Mouse (Mus musculus): Measurements from ENCODE around the gene Gal3st2c. TPM values are rescaled to one million over a fixed set of nuclear protein-coding genes. Genes with fewer than 3 reads are reported as not detected.
"Not testable (repeated sequence)": the region's sequence is repeated elsewhere in the genome, so short reads cannot be mapped to it uniquely, and the experiment has no call there.

Gene Gal3st2c
- polyA plus RNA-seq, 1 experiment from 2014 or later: not detected

- 80% methylated on average over 3 of the region's 3 CpGs for WGBS
- Histone ChIP-seq H3K4me2 (ENCODE audit: low read length) (no peak overlapping the region), H3K9ac (ENCODE audit: low read depth, low read length) (no peak overlapping the region), H3K9me3 (ENCODE audit: control insufficient read depth, low read length) (no peaks in the 10 kb centered on the region), H3K36me3 (ENCODE audit: control insufficient read depth, insufficient read depth, low read length) (no peaks in the 10 kb centered on the region), H3K27me3 (replicated peaks; ENCODE audit: control insufficient read depth, insufficient read depth, low read length) (no peaks in the 10 kb centered on the region), H3K27ac (ENCODE audit: low read depth, low read length) (no peak overlapping the region), H3K4me1 (ENCODE audit: control insufficient read depth, insufficient read depth, low read depth, low read length) (no peaks in the 10 kb centered on the region), H3K4me3 (ENCODE audit: low read length) (no peak overlapping the region)
- ATAC-seq: no peak
Observed at GRCm38 (mm10) chr1:94055966-94056365, 65.7 kb downstream of the Gal3st2c start.

- H3K9ac ChIP-seq (ENCODE audit: low read depth, low read length): no peak overlapping the region
- no peak for ATAC-seq
- H3K4me1 ChIP-seq (ENCODE audit: control insufficient read depth, insufficient read depth, low read depth, low read length): no peaks in the 10 kb centered on the region
- no peaks in the 10 kb centered on the region for H3K9me3 ChIP-seq (ENCODE audit: control insufficient read depth, low read length)
- no peaks in the 10 kb centered on the region for H3K27me3 ChIP-seq (replicated peaks; ENCODE audit: control insufficient read depth, insufficient read depth, low read length)
- no peaks in the 10 kb centered on the region for H3K36me3 ChIP-seq (ENCODE audit: control insufficient read depth, insufficient read depth, low read length)
- no peak overlapping the region for H3K4me2 ChIP-seq (ENCODE audit: low read length)
- no peak overlapping the region for H3K4me3 ChIP-seq (ENCODE audit: low read length)
- WGBS: 90% methylated on average over 2 of the region's 2 CpGs
- no peak overlapping the region for H3K27ac ChIP-seq (ENCODE audit: low read depth, low read length)
Observed at GRCm38 (mm10) chr1:94057401-94057800, 67.1 kb downstream of the Gal3st2c start.

GRCm38 (mm10) chr1:94058281-94058680 lies 68.0 kb downstream of the Gal3st2c start:
- H3K4me1 ChIP-seq (ENCODE audit: control insufficient read depth, insufficient read depth, low read depth, low read length); ATAC-seq: not testable (repeated sequence)
- WGBS: 60% methylated on average over 1 of the region's 1 CpGs

More at GRCm38 (mm10) chr1:94058281-94058680, 68.0 kb downstream of the Gal3st2c start:
- H3K9me3 ChIP-seq (ENCODE audit: control insufficient read depth, low read length); H3K27me3 ChIP-seq (replicated peaks; ENCODE audit: control insufficient read depth, insufficient read depth, low read length); H3K27ac ChIP-seq (ENCODE audit: low read depth, low read length); H3K4me3 ChIP-seq (ENCODE audit: low read length); H3K36me3 ChIP-seq (ENCODE audit: control insufficient read depth, insufficient read depth, low read length); H3K9ac ChIP-seq (ENCODE audit: low read depth, low read length); H3K4me2 ChIP-seq (ENCODE audit: low read length): not testable (repeated sequence)

Other genes with a start within 250 kb of the Gal3st2c start
- 85.6 and 92.1 TPM in 2 replicates for gene Atg4b, start 239.0 kb upstream of the Gal3st2c start, polyA plus RNA-seq (2015; fragmentation: Nextera tagmentation; extraction: Ambion mirVana)
- gene Thap4, start 235.6 kb upstream of the Gal3st2c start, polyA plus RNA-seq (2015; fragmentation: Nextera tagmentation; extraction: Ambion mirVana): 51.3 and 52.6 TPM in 2 replicates
- 134 and 147 TPM in 2 replicates for gene Dtymk, start 188.6 kb upstream of the Gal3st2c start, polyA plus RNA-seq (2015; fragmentation: Nextera tagmentation; extraction: Ambion mirVana)
- gene Ing5, start 186.5 kb upstream of the Gal3st2c start, polyA plus RNA-seq (2015; fragmentation: Nextera tagmentation; extraction: Ambion mirVana): 9.1 and 9.4 TPM in 2 replicates
- 14.6 and 17.3 TPM in 2 replicates for gene D2hgdh, start 165.6 kb upstream of the Gal3st2c start, polyA plus RNA-seq (2015; fragmentation: Nextera tagmentation; extraction: Ambion mirVana)
- gene Gal3st2, start 129.2 kb upstream of the Gal3st2c start, polyA plus RNA-seq (2015; fragmentation: Nextera tagmentation; extraction: Ambion mirVana): not detected in 2 replicates
- gene Gal3st2b, start 72.2 kb upstream of the Gal3st2c start, polyA plus RNA-seq (2015; fragmentation: Nextera tagmentation; extraction: Ambion mirVana): 0.08 TPM in 1 of 2 replicates, not detected in the other
- gene Neu4, start 29.9 kb downstream of the Gal3st2c start, polyA plus RNA-seq (2015; fragmentation: Nextera tagmentation; extraction: Ambion mirVana): 0.11 and 0.41 TPM in 2 replicates
- not detected in 2 replicates for gene Pdcd1, start 62.0 kb downstream of the Gal3st2c start, polyA plus RNA-seq (2015; fragmentation: Nextera tagmentation; extraction: Ambion mirVana)